Mouse (Mus musculus) spleen, adult 2 months (tissue): ENCODE measurements around the gene Rad9a.

ENCODE experiments used
- CTCF ChIP-seq: fragments of 200-500 bp; IDR thresholded peaks from 2 replicates; pipeline ENCODE4 v1.5.1; 2011; ENCODE audit warnings: mild to moderate bottlenecking, inconsistent platforms; ENCODE audit not compliant: insufficient read depth, insufficient read length, insufficient replicate concordance; ENCODE audit errors: extremely low read depth
- POLR2A ChIP-seq: fragments of 200-500 bp; IDR thresholded peaks from 2 replicates; pipeline ENCODE4 v1.6.1; 2011; ENCODE audit warnings: low read depth, low read length, inconsistent platforms

DNA sequence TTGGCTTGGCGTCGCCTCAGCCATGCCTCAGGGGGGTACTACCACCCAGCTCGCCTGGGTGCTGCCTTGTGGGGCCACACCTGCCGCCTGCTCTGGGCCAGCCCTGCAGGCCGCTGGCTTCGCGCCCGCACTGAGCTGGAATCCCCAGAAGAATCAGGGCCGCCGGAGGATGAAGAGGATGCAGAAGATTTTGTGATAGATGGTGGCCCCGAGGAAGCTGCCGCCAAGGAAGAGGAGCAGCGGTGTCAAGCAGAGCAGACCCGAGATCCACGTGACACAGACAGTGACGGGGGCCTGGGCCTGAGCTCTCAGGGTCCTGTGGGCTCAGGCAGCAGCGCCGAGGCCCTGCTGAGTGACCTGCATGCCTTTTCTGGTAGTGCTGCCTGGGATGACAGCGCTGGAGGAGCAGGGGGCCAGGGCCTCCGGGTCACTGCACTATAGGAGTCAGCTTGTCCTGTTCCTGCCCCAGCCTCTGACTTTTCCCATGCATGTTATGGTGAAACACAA is 45.3 kb downstream of the Rad9a start:
- TF ChIP-seq CTCF: no peak
- no peak for TF ChIP-seq POLR2A
